In the genomic region with DNA sequence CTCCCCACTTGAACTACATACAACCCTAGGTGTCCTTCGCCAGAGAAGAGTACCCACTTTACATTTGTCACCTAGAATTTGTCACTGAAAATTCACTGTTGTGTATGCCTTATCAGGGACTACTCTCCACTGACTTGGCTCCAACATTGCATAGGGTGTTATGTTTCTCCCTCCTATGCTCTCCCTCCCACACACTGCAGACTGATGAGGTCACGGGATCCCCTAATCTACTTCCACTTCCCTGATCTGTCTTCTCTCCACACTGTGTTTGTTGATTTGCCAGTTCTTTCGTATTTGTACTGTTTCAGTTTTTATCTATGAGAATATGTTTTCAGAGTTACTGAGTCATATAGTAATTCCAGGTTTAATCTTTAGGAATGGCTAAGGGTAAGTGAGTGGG, we compare ENCODE assay signal across 18 mouse cellular contexts.
DNase-seq lines count a peak whose midpoint lies in the region; ATAC-seq and TF ChIP-seq lines count a peak whose summit lies in the region.
"Had no signal": no experiment of that assay in that cellular context is flagged by ENCODE, and none has a peak within 500 bp of the region (broad histone marks: within the 10 kb centered on the region; RNA-seq: fewer than 3 reads in every experiment).

No protein-coding gene starts in this region.

- 19% methylated on average over 3 of the region's 3 CpGs for WGBS in heart, adult 2 months
- WGBS in liver, embryonic 11.5 days: 50% methylated on average over 3 of the region's 3 CpGs
- 39% methylated on average over 3 of the region's 3 CpGs for WGBS in liver, embryonic 12.5 days (ENCODE audit: insufficient replicate concordance)

- no peak overlapping the region for H3K4me3 ChIP-seq in heart, adult 2 months
- no peak overlapping the region for H3K4me3 ChIP-seq in liver, embryonic 11.5 days (ENCODE audit: low read depth, low read length)
- no peak overlapping the region for H3K4me3 ChIP-seq in liver, embryonic 12.5 days
- H3K4me3 ChIP-seq: embryonic facial prominence, embryonic 12.5 days; midbrain, embryonic 15.5 days; stomach, embryonic 15.5 days had no signal

- H3K4me1 ChIP-seq in heart, adult 2 months (ENCODE audit: control insufficient read depth, insufficient read depth, low read length): no peaks in the 10 kb centered on the region
- no peaks in the 10 kb centered on the region for H3K4me1 ChIP-seq in liver, embryonic 11.5 days (replicated peaks; ENCODE audit: control insufficient read depth, insufficient read depth, low read length)
- H3K4me1 ChIP-seq in liver, embryonic 12.5 days: no peaks in the 10 kb centered on the region
- H3K4me1 ChIP-seq: embryonic facial prominence, embryonic 12.5 days; midbrain, embryonic 15.5 days; stomach, embryonic 15.5 days had no signal

- intact Hi-C loops in heart, adult 2 months (cut with DNase I): no loop called here

- H3K9ac ChIP-seq in heart, adult 2 months (ENCODE audit: low read depth, low read length): no peak overlapping the region
- H3K9ac ChIP-seq in liver, embryonic 11.5 days (ENCODE audit: low read depth, low read length): no peak overlapping the region
- H3K9ac ChIP-seq in liver, embryonic 12.5 days: no peak overlapping the region
- H3K9ac ChIP-seq: embryonic facial prominence, embryonic 12.5 days; midbrain, embryonic 15.5 days; stomach, embryonic 15.5 days had no signal

- no peak overlapping the region for H3K27ac ChIP-seq in heart, adult 2 months
- H3K27ac ChIP-seq in liver, embryonic 11.5 days (ENCODE audit: low read depth, low read length): no peak overlapping the region
- no peak overlapping the region for H3K27ac ChIP-seq in liver, embryonic 12.5 days
- H3K27ac ChIP-seq: embryonic facial prominence, embryonic 12.5 days; midbrain, embryonic 15.5 days; stomach, embryonic 15.5 days had no signal

- no peaks in the 10 kb centered on the region for H3K79me2 ChIP-seq in heart, adult 2 months (replicated peaks; ENCODE audit: control insufficient read depth, insufficient read depth, low read length)

- no peak for TF ChIP-seq EP300 in heart, adult 2 months (IDR thresholded peaks at IDR 0.05; ENCODE audit: insufficient read depth, low read depth, low read length)

- no peak for TF ChIP-seq CTCF in heart, adult 2 months (IDR thresholded peaks at IDR 0.05)

- ATAC-seq in liver, embryonic 11.5 days (replicated peaks; ENCODE audit: low FRiP score): 0 out of 2 replicates have a peak, but pooled peaks have one; percentile 20
- ATAC-seq in liver, embryonic 12.5 days: no peak
- peak; percentile 76 for ATAC-seq in granulocyte monocyte progenitor cell, adult 5-6 weeks (replicated peaks; ENCODE audit: poor library complexity, severe bottlenecking)
- ATAC-seq in megakaryocyte progenitor cell, adult 5-6 weeks (replicated peaks; ENCODE audit: poor library complexity): peak; percentile 80
- ATAC-seq in megakaryocyte-erythroid progenitor cell, adult 5-6 weeks (replicated peaks; ENCODE audit: low FRiP score, low TSS enrichment, poor library complexity, severe bottlenecking): no peak
- ATAC-seq: forebrain, embryonic 16.5 days; hindbrain, embryonic 16.5 days; midbrain, embryonic 15.5 days had no signal

- TF ChIP-seq POLR2A in heart, adult 2 months (IDR thresholded peaks at IDR 0.05; ENCODE audit: insufficient read depth, low read depth, low read length): no peak

- no peak overlapping the region for H3K4me2 ChIP-seq in liver, embryonic 11.5 days
- no peak overlapping the region for H3K4me2 ChIP-seq in liver, embryonic 12.5 days
- H3K4me2 ChIP-seq: embryonic facial prominence, embryonic 12.5 days; midbrain, embryonic 15.5 days; stomach, embryonic 15.5 days had no signal

- no peaks in the 10 kb centered on the region for H3K36me3 ChIP-seq in heart, adult 2 months (ENCODE audit: control insufficient read depth, insufficient read depth, low read length)
- H3K36me3 ChIP-seq in liver, embryonic 11.5 days (ENCODE audit: control insufficient read depth, insufficient read depth, low read length): no peaks in the 10 kb centered on the region
- no peaks in the 10 kb centered on the region for H3K36me3 ChIP-seq in liver, embryonic 12.5 days
- H3K36me3 ChIP-seq: embryonic facial prominence, embryonic 12.5 days; midbrain, embryonic 15.5 days; stomach, embryonic 15.5 days had no signal

- H3K9me3 ChIP-seq in liver, embryonic 11.5 days (ENCODE audit: control insufficient read depth, low read length): no peaks in the 10 kb centered on the region
- H3K9me3 ChIP-seq in liver, embryonic 12.5 days (replicated peaks): no peaks in the 10 kb centered on the region
- H3K9me3 ChIP-seq: embryonic facial prominence, embryonic 12.5 days; midbrain, embryonic 15.5 days; stomach, embryonic 15.5 days had no signal

- no peaks in the 10 kb centered on the region for H3K27me3 ChIP-seq in heart, adult 2 months (ENCODE audit: control insufficient read depth, insufficient read depth, low read length)
- no peaks in the 10 kb centered on the region for H3K27me3 ChIP-seq in liver, embryonic 11.5 days (replicated peaks; ENCODE audit: control insufficient read depth, insufficient read depth, low read length)
- no peaks in the 10 kb centered on the region for H3K27me3 ChIP-seq in liver, embryonic 12.5 days (replicated peaks)
- H3K27me3 ChIP-seq: embryonic facial prominence, embryonic 12.5 days; midbrain, embryonic 15.5 days; stomach, embryonic 15.5 days had no signal

- peak; percentile 82 for DNase-seq in heart, adult 11 months
- DNase-seq in heart, adult 2 months: no peak
- DNase-seq in liver, embryonic 11.5 days (ENCODE audit: low spot score): no peak
- no peak for DNase-seq in thymus, postnatal 25 days
- DNase-seq: adrenal gland, postnatal 10 days; cerebellum, adult 2 months; kidney, adult 18-20 months; kidney, postnatal 36 days; layer of hippocampus, adult 9-11 months had no signal

Comparison
In these comparisons a context has a peak if more than half of its experiments do, and no peak if none do; other contexts are left out.
1. ATAC-seq: peak in liver, embryonic 11.5 days (single experiment), granulocyte monocyte progenitor cell, adult 5-6 weeks (single experiment) and megakaryocyte progenitor cell, adult 5-6 weeks (single experiment); none in liver, embryonic 12.5 days (single experiment) and megakaryocyte-erythroid progenitor cell, adult 5-6 weeks (single experiment).